Mouse (Mus musculus): Measurements from ENCODE around the gene Cdh4.

DNA sequence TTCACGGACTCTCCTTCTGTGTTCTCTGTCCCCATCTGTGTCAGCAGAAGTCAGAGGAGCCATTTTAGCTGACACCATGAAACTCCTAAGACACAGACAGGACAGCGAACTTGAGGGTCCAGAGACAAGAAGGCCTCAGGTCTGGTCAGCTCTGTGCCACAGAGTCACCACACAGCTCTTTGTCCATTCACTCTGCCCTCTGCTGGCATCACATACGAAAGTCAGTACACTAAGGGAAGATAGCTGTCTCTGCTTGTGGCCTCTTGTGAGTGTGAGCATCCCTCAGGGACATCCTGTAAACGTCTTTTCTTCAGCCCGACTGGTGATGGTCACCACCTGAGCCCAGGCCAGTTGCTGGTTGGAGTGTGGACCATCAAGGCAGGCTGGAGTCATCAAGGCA lies 422.9 kb downstream of the Cdh4 start:
- no peak for TF ChIP-seq CTCF (conservative IDR thresholded peaks at IDR 0.05; ENCODE audit: low read length)
- TF ChIP-seq POU5F1 (IDR thresholded peaks at IDR 0.05; ENCODE audit: borderline replicate concordance, low read length): no peak

Data from E14TG2a.4 (cell line).